34 mouse cellular contexts compared by ENCODE assay signal in the genomic region with DNA sequence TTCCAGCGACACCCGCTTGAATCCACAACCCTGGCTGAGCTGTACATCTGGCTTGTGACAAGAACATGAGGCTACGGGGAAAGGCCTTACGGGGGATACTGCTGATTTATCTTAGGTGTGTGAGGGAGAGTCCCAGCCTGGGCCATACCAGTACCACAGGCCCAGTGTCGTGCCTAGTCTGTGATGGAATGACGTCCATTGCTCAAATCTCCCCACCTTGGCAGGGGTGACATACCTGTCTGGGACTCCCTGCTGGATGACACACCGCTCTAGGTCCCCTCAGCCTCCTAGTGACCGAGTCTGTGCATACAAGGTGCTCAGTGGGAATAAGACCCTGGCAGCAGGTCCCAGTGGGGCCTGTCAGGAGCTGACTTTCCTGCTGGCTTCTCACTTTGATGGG. TPM values are rescaled to one million over a fixed set of nuclear protein-coding genes. Genes with fewer than 3 reads are reported as not detected.
DNase-seq lines count a peak whose midpoint lies in the region; TF ChIP-seq lines count a peak whose summit lies in the region.
"Had no signal": no experiment of that assay in that cellular context is flagged by ENCODE, and none has a peak within 500 bp of the region (broad histone marks: within the 10 kb centered on the region; RNA-seq: fewer than 3 reads in every experiment).

No protein-coding gene starts in this region.

- no peak for TF ChIP-seq POLR2A in heart, adult 2 months (IDR thresholded peaks at IDR 0.05; ENCODE audit: insufficient read depth, low read depth, low read length)
- no peak for TF ChIP-seq POLR2A in CH12.LX (IDR thresholded peaks at IDR 0.05; ENCODE audit: low read depth, low read length)

- peaks cover 19% of the 10 kb centered on the region for H3K4me1 ChIP-seq in heart, adult 2 months (ENCODE audit: control insufficient read depth, insufficient read depth, low read length)
- peaks cover 30 to 75% of the 10 kb centered on the region in 2 experiments for H3K4me1 ChIP-seq in CH12.LX (ENCODE audit: control insufficient read depth in 1 of 2, insufficient read depth in 2 of 2)
- H3K4me1 ChIP-seq: forebrain, embryonic 15.5 days had no signal

- no peaks in the 10 kb centered on the region for H3K27me3 ChIP-seq in heart, adult 2 months (ENCODE audit: control insufficient read depth, insufficient read depth, low read length)
- H3K27me3 ChIP-seq in CH12.LX (replicated peaks): no peaks in the 10 kb centered on the region
- H3K27me3 ChIP-seq: forebrain, embryonic 15.5 days; Patski had no signal

- DNase-seq in gastrocnemius, adult 2 months: peak; percentile 12
- no peak for DNase-seq in gastrocnemius, postnatal 25 days
- peak; percentile 2 to 25 for DNase-seq in heart, adult 2 months
- DNase-seq in heart, postnatal 14 days: no peak
- DNase-seq in CH12.LX (ENCODE audit: extremely low read depth): peak; percentile 18
- DNase-seq in induced T-regulatory cell, adult 2 months (ENCODE audit: low read depth): peak; percentile 50
- no peak for DNase-seq in frontal cortex, postnatal 14 days (ENCODE audit: low spot score in 2 of 2)
- DNase-seq in embryo, embryonic 9.5 days (ENCODE audit: extremely low spot score): no peak
- DNase-seq: adrenal gland, adult 2 months; adrenal gland, postnatal 14 days; cerebellum, adult 11 months; cerebellum, adult 2 months; cerebellum, postnatal 25 days; heart, postnatal 36 days; kidney, adult 11 months; kidney, adult 8-10 months had no signal

- H3K79me2 ChIP-seq in heart, adult 2 months (replicated peaks; ENCODE audit: control insufficient read depth, insufficient read depth, low read length): no peaks in the 10 kb centered on the region; the same call in 1 of the 2 replicates
- peaks cover 52% of the 10 kb centered on the region for H3K79me2 ChIP-seq in CH12.LX (replicated peaks; ENCODE audit: control insufficient read depth, extremely low read depth, insufficient read depth, poor library complexity, severe bottlenecking)

- in situ Hi-C loops in CH12.LX (cut with MboI; ENCODE audit: low pct_ligation_motif_present, low pct_unique_long_range_greater_than_20kb, low sequenced_read_pairs): no loop called here

- TF ChIP-seq RAD21 in CH12.LX (IDR thresholded peaks at IDR 0.05; ENCODE audit: low read depth, low read length): no peak

- no peak overlapping the region for H3K27ac ChIP-seq in gastrocnemius, adult 2 months
- no peak overlapping the region for H3K27ac ChIP-seq in heart, adult 2 months
- H3K27ac ChIP-seq in CH12.LX (ENCODE audit: insufficient read depth, low read depth): peak overlapping the region; percentile 92; the same call in 1 of the 2 replicates
- H3K27ac ChIP-seq: embryonic facial prominence, embryonic 10.5 days; embryonic facial prominence, embryonic 13.5 days; forebrain, embryonic 12.5 days; forebrain, embryonic 15.5 days; hindbrain, embryonic 10.5 days; hindbrain, embryonic 13.5 days had no signal

- H3K4me2 ChIP-seq in CH12.LX (ENCODE audit: insufficient read depth, low read depth, poor library complexity, severe bottlenecking): no peak overlapping the region
- H3K4me2 ChIP-seq: embryonic facial prominence, embryonic 13.5 days; forebrain, embryonic 12.5 days; forebrain, embryonic 15.5 days; heart, embryonic 11.5 days; hindbrain, embryonic 13.5 days had no signal

- intact Hi-C loops in gastrocnemius, adult 2 months (cut with DNase I): loop anchor here (10.0 kb wide), 1 partner anchor 46 kb away; no protein-coding TSS in a partner anchor
- intact Hi-C loops in heart, adult 2 months (cut with DNase I): no loop called here
- intact Hi-C loops in heart, postnatal 14 days (cut with DNase I): no loop called here

- no peaks in the 10 kb centered on the region for H3K36me3 ChIP-seq in heart, adult 2 months (ENCODE audit: control insufficient read depth, insufficient read depth, low read length)
- H3K36me3 ChIP-seq in CH12.LX (replicated peaks in 1 of 2; ENCODE audit: control insufficient read depth in 1 of 2, insufficient read depth in 1 of 2, low read length in 1 of 2): peaks cover 37 to 47% of the 10 kb centered on the region in 2 experiments
- H3K36me3 ChIP-seq: embryonic facial prominence, embryonic 10.5 days; embryonic facial prominence, embryonic 13.5 days; forebrain, embryonic 12.5 days; forebrain, embryonic 15.5 days; G1E; hindbrain, embryonic 10.5 days; hindbrain, embryonic 13.5 days had no signal

- dilution Hi-C loops in CH12.LX (cut with MboI; ENCODE audit: extremely low pct_ligation_motif_present, extremely low pct_unique_long_range_greater_than_20kb, low sequenced_read_pairs): no loop called here

- no peaks in the 10 kb centered on the region for H3K9me3 ChIP-seq in CH12.LX (replicated peaks; ENCODE audit: low read length)
- H3K9me3 ChIP-seq: embryonic facial prominence, embryonic 10.5 days; embryonic facial prominence, embryonic 13.5 days; forebrain, embryonic 12.5 days; forebrain, embryonic 15.5 days; G1E; hindbrain, embryonic 10.5 days; hindbrain, embryonic 13.5 days had no signal

- TF ChIP-seq CTCF in gastrocnemius, adult 2 months (IDR thresholded peaks at IDR 0.05): no peak
- TF ChIP-seq CTCF in heart, adult 2 months (IDR thresholded peaks at IDR 0.05): no peak
- TF ChIP-seq CTCF in CH12.LX (conservative IDR thresholded peaks at IDR 0.05 in 1 of 2, IDR thresholded peaks at IDR 0.05 in 1 of 2; ENCODE audit: low read depth in 2 of 2, low read length in 2 of 2): no peak

- H3K4me3 ChIP-seq in gastrocnemius, adult 2 months: no peak overlapping the region
- H3K4me3 ChIP-seq in heart, adult 2 months: no peak overlapping the region
- H3K4me3 ChIP-seq in CH12.LX (replicated peaks in 1 of 3; ENCODE audit: low read depth in 2 of 3, low read length in 2 of 3, poor library complexity in 1 of 3): peak overlapping the region in 1 of 3 experiments; percentile 3
- H3K4me3 ChIP-seq: embryonic facial prominence, embryonic 10.5 days; embryonic facial prominence, embryonic 13.5 days; erythroblast, embryonic 14.5 days; forebrain, embryonic 12.5 days; forebrain, embryonic 15.5 days; hindbrain, embryonic 10.5 days; hindbrain, embryonic 13.5 days had no signal

- TF ChIP-seq EP300 in heart, adult 2 months (IDR thresholded peaks at IDR 0.05; ENCODE audit: insufficient read depth, low read depth, low read length): no peak
- TF ChIP-seq EP300 in CH12.LX (IDR thresholded peaks at IDR 0.05; ENCODE audit: low read length): no peak

- H3K9ac ChIP-seq in heart, adult 2 months (ENCODE audit: low read depth, low read length): no peak overlapping the region
- H3K9ac ChIP-seq in CH12.LX (ENCODE audit: insufficient read depth, low read depth): peak overlapping the region; percentile 60; the same call in 1 of the 2 replicates
- H3K9ac ChIP-seq: embryonic facial prominence, embryonic 13.5 days; forebrain, embryonic 12.5 days; forebrain, embryonic 15.5 days; hindbrain, embryonic 13.5 days had no signal

- WGBS in heart, adult 2 months: 95% methylated on average over 8 of the region's 8 CpGs

TF ChIP-seq in CH12.LX, 34 proteins besides CTCF, POLR2A, EP300 and RAD21:
- TF ChIP-seq SMC3 (IDR thresholded peaks at IDR 0.05; ENCODE audit: low read depth, low read length) (no peak), MAZ (IDR thresholded peaks at IDR 0.05; ENCODE audit: low read depth, low read length) (no peak), SIN3A (IDR thresholded peaks at IDR 0.05; ENCODE audit: low read length) (no peak), IRF4 (IDR thresholded peaks at IDR 0.05; ENCODE audit: low read depth, low read length) (no peak), NRF1 (IDR thresholded peaks at IDR 0.05; ENCODE audit: low read depth, low read length) (no peak), NELFE (IDR thresholded peaks at IDR 0.05; ENCODE audit: low read depth, low read length) (0 out of 2 replicates have a peak, but pooled peaks have one; percentile 0)

RNA-seq across cellular contexts. Expression of gene Fmnl1, which starts 7.8 kb away (rescaled TPM):
- total RNA-seq in gastrocnemius, adult 2 months (2021): 1 to 10 TPM; 4.2 to 5.7 TPM
- total RNA-seq in gastrocnemius, postnatal 25 days (2021): 1 to 10 TPM; 4.7 to 4.9 TPM
- 10 to 100 TPM; 12.1 to 14.5 TPM for total RNA-seq in heart, adult 2 months (2021)
- polyA plus RNA-seq in heart, adult 2 months (2012; rRNA removed): 12.8 and 14.2 TPM in 2 replicates
- total RNA-seq in heart, postnatal 14 days (2021): 10 to 100 TPM; 16.8 to 21.6 TPM
- total RNA-seq in CH12.LX (2012; rRNA removed) (35.0 and 36.5 TPM in 2 replicates), CH12.LX (2014; rRNA removed) (5.6 and 6.9 TPM in 2 replicates)
- polyA plus RNA-seq in CH12.LX (2012; ENCODE audit: insufficient read length, low read depth): 104 and 118 TPM in 2 replicates
- total RNA-seq: G1E had no signal

RNA-seq across cellular contexts. Expression of gene 1700023F06Rik, which starts 29.6 kb away (rescaled TPM):
- not detected for total RNA-seq in gastrocnemius, adult 2 months (2021)
- not detected for total RNA-seq in gastrocnemius, postnatal 25 days (2021)
- total RNA-seq in heart, adult 2 months (2021): not detected
- 0.21 TPM in 1 of 2 replicates, not detected in the other for polyA plus RNA-seq in heart, adult 2 months (2012; rRNA removed)
- not detected for total RNA-seq in heart, postnatal 14 days (2021)
- total RNA-seq in CH12.LX (2012; rRNA removed): not detected in 2 replicates
- not detected in 2 replicates for total RNA-seq in CH12.LX (2014; rRNA removed)
- polyA plus RNA-seq in CH12.LX (2012; ENCODE audit: insufficient read length, low read depth): not detected in 2 replicates
- total RNA-seq: common myeloid progenitor, adult 5-6 weeks; G1E; gastrocnemius, adult 18-20 months; gastrocnemius, postnatal 4 days; heart, adult 18-20 months; heart, postnatal 36 days had no signal
- polyA plus RNA-seq: erythroblast, embryonic 14.5 days; G1E; heart, embryonic 11.5 days; heart, postnatal 0 days; inflammation-experienced regulatory T-cells, adult 6 months had no signal

RNA-seq across cellular contexts. Expression of gene Spata32, which starts 39.5 kb away (rescaled TPM):
- not detected for total RNA-seq in gastrocnemius, adult 2 months (2021)
- not detected for total RNA-seq in gastrocnemius, postnatal 25 days (2021)
- total RNA-seq in heart, adult 2 months (2021): not detected
- not detected in 2 replicates for polyA plus RNA-seq in heart, adult 2 months (2012; rRNA removed)
- not detected for total RNA-seq in heart, postnatal 14 days (2021)
- not detected in 2 replicates for total RNA-seq in CH12.LX (2012; rRNA removed)
- total RNA-seq in CH12.LX (2014; rRNA removed): not detected in 2 replicates
- polyA plus RNA-seq in CH12.LX (2012; ENCODE audit: insufficient read length, low read depth): not detected in 2 replicates
- total RNA-seq: adrenal gland, adult 2 months; adrenal gland, postnatal 14 days; adrenal gland, postnatal 4 days; gastrocnemius, adult 18-20 months; gastrocnemius, postnatal 4 days; heart, adult 18-20 months; heart, postnatal 36 days had no signal
- polyA plus RNA-seq: adrenal gland, adult 2 months; embryonic facial prominence, embryonic 10.5 days; embryonic facial prominence, embryonic 13.5 days; erythroblast, embryonic 14.5 days; forebrain, embryonic 12.5 days; G1E; heart, embryonic 11.5 days; heart, embryonic 14.5 days; heart, postnatal 0 days; hindbrain, embryonic 10.5 days; inflammation-experienced regulatory T-cells, adult 6 months; Patski had no signal

RNA-seq across cellular contexts. Expression of gene Hexim2, which starts 46.5 kb away (rescaled TPM):
- total RNA-seq in gastrocnemius, adult 2 months (2021): 1 to 10 TPM; 2.0 to 3.6 TPM
- total RNA-seq in gastrocnemius, postnatal 25 days (2021): 1 to 10 TPM; 1.0 to 1.9 TPM
- total RNA-seq in heart, adult 2 months (2021): 1 to 10 TPM; 1.3 to 1.9 TPM
- polyA plus RNA-seq in heart, adult 2 months (2012; rRNA removed): 2.6 and 2.9 TPM in 2 replicates
- total RNA-seq in heart, postnatal 14 days (2021): 1 to 10 TPM; 1.8 to 3.3 TPM
- total RNA-seq in CH12.LX (2012; rRNA removed) (31.4 and 33.3 TPM in 2 replicates), CH12.LX (2014; rRNA removed) (28.8 and 33.0 TPM in 2 replicates)
- polyA plus RNA-seq in CH12.LX (2012; ENCODE audit: insufficient read length, low read depth): 27.0 and 31.6 TPM in 2 replicates

Comparison
In these comparisons a context has a peak if more than half of its experiments do, and no peak if none do; other contexts are left out.
1. DNase-seq: peak in gastrocnemius, adult 2 months (single experiment), heart, adult 2 months (2 of 2), CH12.LX (single experiment) and induced T-regulatory cell, adult 2 months (single experiment); none in gastrocnemius, postnatal 25 days (single experiment), heart, postnatal 14 days (0 of 2), frontal cortex, postnatal 14 days (0 of 2) and embryo, embryonic 9.5 days (single experiment).